Mouse (Mus musculus) adrenal gland, postnatal 36 days (tissue): ENCODE results near the gene Fscn3. TPM values are rescaled to one million over a fixed set of nuclear protein-coding genes. Genes with fewer than 3 reads are reported as not detected.

Source experiments
- DNase-seq, 2 experiments: peaks; one replicate each; pipeline ENCODE4 v3.0.0; 2021; ENCODE audit warnings: mixed read lengths in 1 of 2
- long read RNA-seq, 2 experiments: library from polyadenylated mRNA; stranded (forward); transcript quantifications; one replicate each; pipeline ENCODE4 v2.0.0; 2021; ENCODE audit warnings: borderline sequencing depth in 2 of 2
- total RNA-seq, 2 experiments: library from RNA; stranded (reverse); gene quantifications; 2 replicates each; pipeline ENCODE4 v1.2.3; 2021

Gene Fscn3
- under 1 TPM in 1 of 2 experiments, not detected in 1; 0.17 TPM for total RNA-seq
- long read RNA-seq, experiment 1, result 0 reads
- long read RNA-seq, experiment 2, result 0 reads

DNA sequence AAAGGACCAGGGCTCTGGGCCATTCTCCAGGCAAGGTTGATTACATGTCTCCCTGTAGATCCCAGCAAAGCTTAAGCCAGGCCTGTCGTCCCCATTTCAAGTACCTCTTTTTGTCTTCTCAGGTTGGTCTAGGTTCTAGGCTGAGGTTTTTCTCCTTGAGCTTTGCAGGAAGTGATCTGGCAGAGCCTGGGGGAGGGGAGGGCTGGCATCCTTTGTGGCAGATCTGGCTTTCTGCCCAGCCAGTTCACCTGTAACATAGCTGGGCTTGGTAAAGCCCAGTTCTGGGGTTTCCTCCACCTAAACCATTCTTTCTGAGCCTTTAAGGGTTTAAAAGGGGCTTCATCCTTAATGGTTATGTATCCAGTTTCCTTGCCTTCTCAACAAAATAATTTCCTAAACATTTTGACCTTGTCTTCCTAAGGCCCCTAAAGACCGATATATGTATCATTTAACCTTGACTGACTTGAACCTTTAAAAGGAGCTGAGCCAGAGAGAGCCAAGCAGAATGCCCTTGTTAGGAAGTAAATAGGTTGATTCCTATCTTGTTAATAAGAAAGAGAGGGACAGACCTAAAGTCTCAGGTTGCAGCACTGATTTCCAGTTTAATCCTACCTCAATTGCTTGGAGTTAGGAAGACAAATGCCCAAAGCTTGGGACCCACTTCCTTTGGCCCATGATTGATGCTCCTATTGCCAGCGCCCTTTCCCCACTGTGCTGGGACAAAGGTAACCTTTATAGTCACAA, at the start of gene Fscn3:
Gene Fscn3 (plus strand): TSS at position 694 of the 744 bp plus-strand sequence.
- peak in 1 of 2 experiments; percentile 20 for DNase-seq

DNA sequence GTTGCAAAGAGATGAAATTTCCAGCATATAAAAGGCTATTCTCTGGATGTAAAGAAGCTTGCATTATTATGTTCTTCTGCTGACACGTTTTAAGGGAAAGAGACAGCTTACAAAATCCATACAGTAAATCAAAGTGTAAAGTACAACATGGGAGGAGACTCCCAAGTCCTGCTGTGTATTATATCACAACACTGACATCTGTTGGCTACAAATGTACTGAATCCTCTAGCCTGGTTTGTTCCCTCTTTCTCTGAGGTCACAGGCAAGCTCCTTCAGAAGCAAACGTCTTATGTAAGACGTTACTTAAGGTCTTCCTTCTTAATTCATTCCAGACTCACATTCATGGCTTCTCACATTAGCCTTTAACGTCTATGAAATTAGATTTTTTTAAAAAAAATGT, 45.6 kb upstream of the Fscn3 start:
- DNase-seq, result no peak

DNA sequence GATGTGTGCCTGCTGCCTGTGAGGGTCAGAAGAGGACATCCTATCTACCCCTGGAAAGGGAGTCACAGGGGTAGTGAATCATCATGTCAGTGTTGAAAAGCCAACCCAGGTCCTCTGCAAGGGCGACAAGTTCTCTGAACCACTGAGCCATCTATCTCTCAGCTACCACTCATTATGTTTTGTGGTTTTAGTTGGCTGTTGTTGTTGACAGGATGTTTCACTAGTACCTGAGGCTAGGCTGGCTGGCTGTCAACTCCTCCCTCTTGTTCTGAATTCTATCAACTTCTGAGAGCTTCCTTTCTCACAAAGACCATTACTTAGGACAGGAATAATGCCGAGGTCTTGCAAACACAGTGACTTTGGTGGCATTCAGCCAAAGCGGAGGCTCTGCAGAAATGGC, 42.4 kb upstream of the Fscn3 start:
- no peak for DNase-seq

DNA sequence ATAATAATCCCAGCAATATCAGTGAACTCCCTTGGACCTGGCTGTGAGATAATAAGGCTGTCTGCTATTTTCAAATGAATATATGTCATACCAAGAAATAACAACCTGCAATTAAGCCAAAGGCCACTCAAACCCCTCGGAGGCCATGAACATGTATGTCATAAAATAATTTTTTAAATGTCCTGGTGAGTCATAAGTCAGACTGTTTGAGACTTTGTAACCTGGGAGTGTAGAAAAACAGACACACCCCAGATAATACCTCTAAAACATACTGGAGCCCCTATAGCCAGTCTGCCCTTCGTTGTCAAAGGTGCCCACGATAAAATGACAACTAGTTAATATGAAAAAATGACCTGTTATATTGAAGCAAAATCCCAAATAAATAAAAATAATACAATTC, 38.6 kb upstream of the Fscn3 start:
- DNase-seq, result no peak

DNA sequence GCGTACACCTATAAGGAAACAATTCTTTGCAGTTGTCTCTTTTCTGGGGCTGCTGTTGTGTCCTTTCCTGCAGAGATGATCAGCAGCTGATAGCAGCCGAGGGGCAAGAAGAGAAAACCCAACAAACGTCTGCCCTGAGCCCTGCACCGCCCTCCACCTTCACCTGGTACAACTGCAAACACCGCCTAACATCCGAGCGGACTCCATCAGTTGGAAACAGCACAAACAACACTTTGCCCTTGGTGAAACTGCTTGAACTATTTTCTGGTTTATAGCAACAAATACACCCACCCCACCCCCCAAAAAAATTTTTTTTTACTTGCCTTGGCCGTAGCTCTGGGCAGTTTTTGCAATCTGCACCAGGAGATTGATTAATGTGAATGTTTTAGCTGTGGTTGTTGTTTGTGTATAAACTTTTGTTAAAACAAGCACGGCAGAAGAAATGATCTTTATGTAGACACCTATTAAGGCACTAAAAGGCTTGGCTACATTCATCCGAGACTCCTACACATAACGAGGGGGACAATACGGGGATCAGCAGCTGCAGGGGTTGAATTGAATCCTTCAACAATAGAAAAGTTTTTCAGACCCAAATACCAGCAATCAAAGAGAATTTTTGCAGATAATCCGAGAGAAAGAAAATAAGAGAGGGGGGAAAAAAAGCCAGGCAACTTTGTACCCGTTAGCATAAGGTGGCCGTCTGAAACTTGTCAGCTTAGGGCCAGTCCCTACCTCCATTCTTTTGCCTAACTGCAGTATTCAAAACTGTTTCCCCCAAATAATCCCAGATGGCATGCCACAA, 31.3 kb upstream of the Fscn3 start:
- no peak for DNase-seq

DNA sequence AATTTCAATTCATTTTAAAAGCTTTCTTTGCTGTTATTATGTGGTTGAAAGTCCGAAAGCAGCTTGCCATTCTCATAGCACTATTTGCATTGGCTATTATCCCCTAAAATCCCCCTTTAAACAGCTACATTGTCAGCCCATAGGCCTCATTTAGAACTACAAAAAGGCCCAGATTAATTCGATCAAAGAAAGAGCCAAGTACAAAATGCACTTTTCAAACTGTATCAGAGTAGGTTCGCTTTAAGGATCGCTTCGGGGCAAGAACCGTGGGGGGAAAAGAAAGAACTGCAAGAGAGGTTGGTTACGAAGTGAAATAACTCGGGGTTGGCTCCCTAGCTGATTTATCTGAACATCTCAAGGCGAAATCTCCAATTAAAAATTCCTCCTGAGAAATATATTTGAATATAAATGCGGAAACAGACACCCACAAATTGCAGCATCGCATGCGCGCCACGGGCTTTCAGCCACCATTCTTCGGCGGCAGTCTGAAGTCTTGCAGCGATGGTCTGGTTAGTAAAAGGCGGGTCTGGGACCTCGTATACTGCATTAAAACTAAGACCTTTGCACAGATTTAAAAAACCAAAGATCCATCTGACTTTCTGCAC, 30.6 kb upstream of the Fscn3 start:
- no peak for DNase-seq

DNA sequence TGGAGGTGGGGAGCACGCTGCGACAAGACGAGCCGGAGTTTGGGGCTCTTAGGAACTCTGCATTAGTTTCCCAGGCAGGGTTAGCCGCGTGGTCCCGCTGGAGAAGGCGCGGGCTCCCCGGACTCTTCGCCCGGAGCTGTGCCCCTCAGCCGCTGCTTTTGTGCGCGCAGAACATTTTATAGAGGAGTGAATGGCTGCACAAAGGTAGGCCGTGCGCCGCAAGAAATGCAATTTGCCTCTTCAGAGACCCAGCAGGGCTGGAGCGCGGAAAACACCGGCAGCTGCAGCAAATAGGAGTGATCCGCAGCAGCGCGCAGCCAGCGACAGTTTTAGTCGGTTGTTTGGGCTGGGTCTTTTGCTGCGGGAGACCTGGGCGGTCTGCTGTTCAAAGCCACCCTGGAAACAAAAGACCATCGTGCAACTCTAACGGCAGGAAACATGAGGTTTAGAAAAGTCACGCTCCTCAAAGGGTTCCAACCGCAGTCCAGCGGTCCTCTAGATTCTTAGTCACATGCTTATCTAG, 29.8 kb upstream of the Fscn3 start, which contains the start of gene Zfp800:
Gene Zfp800 (minus strand): TSS at position 325 of the 523 bp plus-strand sequence.
- DNase-seq, result peak; percentile 9 to 17

DNA sequence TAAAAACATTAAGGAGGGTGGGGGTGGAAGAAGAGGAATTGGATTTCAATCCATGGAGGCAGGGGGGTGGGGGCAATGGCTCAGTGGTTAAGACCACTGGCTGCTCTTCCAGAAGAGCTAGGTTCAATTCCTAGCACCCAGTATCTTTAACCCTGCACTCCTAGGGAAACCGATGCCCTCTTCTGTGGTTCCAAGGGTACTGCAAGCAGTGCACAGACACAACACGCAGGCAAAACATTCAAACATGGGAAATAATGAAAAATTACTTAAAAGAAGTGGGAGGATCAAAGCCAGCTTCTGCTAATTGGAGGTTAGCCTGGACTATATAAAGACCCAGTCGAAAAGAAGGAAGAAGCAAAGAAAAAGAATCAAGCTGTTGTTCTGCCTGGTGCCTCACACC, 28.9 kb upstream of the Fscn3 start:
- no peak for DNase-seq

GRCm38 (mm10) chr6:28399791-28400190, 27.8 kb upstream of the Fscn3 start:
- no peak for DNase-seq

DNA sequence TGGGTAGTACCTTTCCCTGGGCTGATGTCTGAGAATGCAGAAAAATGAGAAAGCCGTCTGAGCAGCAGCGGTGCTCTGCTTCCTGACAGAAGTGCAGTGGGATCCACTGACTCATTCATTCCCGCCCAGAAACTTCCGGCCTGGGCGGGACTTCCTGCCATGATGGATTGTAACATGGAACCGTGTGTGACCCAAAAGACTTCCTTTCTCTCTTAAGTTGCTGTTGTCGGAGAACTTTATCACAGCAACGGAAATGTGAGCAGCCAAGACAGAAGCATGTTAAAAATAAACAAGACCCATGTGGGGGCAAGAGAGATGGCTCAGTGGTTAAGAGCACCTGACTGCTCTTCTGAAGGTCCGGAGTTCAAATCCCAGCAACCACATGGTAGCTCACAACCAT, 17.5 kb upstream of the Fscn3 start:
- peak; percentile 33 to 57 for DNase-seq

DNA sequence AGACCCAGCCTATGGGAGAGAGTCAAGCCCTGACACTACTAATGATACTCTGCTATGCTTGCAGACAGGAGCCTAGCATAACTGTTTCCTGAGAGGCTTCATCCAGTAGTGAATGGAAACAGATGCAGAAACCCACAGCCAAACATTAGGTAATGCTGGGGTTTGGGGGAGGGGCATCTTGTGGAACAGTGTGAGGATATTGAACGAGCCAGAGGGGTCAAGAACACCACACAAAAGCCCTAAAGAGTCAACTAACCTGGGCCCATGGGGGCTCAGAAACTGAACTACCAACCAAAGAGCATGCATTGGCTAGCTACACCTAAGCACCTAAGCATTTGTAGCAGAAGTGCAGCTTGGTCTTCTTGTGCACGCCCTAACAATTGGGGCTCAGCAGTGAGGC, 16.4 kb upstream of the Fscn3 start:
- DNase-seq, result no peak

GRCm38 (mm10) chr6:28416981-28417380, 10.6 kb upstream of the Fscn3 start:
- no peak for DNase-seq

GRCm38 (mm10) chr6:28418449-28418848, 9.1 kb upstream of the Fscn3 start:
- DNase-seq, result peak; percentile 87 to 93

DNA sequence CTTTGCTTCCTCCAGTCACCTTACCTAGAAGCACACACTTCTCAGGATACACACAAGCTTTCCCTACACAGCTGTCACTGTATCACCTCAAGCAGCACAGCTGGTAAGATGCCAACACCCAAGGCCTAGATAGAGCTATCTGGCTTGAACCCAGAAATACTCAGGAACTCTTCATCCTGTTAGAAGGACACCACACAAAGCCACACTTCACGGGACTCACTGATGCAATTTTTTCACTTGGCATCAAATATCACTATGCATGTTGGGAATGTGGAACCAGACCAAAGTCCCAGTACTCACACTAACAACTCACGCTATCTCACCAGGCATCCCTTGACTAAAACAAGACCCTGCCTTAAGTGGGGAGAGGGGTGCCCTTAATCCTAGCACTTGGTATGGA, 7.9 kb upstream of the Fscn3 start:
- peak in 1 of 2 experiments; percentile 18 for DNase-seq

GRCm38 (mm10) chr6:28420361-28420760, 7.2 kb upstream of the Fscn3 start:
- DNase-seq, result no peak

DNA sequence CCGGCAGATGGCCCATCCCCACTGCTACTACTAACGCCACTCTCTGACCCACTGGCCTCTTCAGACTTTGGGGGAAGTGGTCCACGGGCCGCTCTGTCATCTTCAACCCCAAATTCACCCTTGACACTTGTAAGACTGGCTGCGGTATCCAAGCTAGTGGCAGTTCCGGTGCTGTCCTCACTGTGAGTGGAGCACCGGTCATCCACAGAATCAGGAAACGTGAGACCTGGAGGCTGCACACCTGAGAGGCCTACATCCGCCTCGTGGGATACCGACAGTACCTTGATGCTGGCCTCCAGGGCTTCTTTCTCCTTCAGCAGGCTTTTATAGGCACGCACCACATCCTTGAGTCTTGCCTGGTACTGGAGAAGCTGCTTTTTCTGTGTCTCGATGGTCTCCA, 6.7 kb upstream of the Fscn3 start:
- no peak for DNase-seq

- DNase-seq, result peak; percentile 98
Observed at GRCm38 (mm10) chr6:28421469-28422000, 6.1 kb upstream of the Fscn3 start.

DNA sequence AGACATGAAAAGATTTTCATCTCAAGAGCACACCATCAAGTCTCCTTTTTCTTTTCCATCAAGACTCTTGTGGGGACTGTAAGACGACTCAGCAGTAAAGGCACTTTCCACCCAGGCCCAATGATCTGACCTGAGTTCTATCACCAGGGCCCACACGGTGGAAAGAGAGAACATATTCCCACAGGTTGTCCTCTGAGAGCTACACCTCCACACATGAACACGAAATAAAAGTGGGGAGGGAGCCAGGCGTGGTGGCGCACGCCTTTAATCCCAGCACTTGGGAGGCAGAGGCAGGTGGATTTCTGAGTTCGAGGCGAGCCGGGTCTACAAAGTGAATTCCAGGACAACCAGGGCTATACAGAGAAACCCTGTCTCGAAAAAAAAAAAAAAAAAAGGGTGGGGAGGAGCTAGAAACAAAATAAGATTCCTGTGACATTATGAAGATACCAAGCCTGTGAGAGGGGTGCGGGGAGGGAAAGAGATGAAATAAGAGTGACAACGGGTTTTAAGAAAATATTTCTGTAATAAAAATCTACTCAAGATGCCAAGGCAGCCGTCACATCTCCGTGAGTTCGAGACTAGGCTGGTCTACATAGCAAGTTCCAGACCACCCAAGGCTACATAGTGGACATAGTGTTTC, 4.8 kb upstream of the Fscn3 start:
- DNase-seq, result no peak

DNA sequence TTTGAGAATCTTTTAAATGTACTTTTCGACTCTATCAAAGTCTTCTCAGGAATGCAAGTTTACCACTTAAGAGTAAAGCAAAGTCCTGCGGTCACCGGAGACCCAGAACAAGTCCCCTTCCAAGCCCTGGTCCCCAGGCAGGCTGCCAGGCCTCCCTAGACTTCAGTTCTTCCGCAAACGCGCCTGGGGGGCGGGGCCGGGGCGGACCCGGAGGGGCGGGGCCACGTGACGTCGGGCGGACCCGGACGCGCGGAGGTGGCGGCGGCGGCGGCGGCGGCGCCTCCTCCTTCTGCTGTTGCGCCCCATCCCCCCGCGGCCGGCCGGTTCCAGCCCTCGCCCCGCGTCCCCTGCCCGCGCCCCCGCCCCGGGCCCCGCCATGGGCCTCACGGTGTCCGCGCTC, 4.3 kb upstream of the Fscn3 start, which contains the start of gene Arf5:
Gene Arf5 (plus strand): TSS at position 248 of the 400 bp plus-strand sequence.
- DNase-seq, result peak; percentile 97 to 99

GRCm38 (mm10) chr6:28423767-28424695, 3.6 kb upstream of the Fscn3 start:
- DNase-seq, result peak; percentile 64 to 73

- DNase-seq, result no peak
Observed at GRCm38 (mm10) chr6:28425019-28425418, 2.6 kb upstream of the Fscn3 start.
